Mouse (Mus musculus) MN1 (cell line): Measurements from ENCODE around the gene Smpd2.

ENCODE experiments used
- DNase-seq: peaks from one replicate; pipeline ENCODE4 v3.0.0-alpha.2; 2016; ENCODE audit warnings: low spot score

Smpd2 gene

DNA sequence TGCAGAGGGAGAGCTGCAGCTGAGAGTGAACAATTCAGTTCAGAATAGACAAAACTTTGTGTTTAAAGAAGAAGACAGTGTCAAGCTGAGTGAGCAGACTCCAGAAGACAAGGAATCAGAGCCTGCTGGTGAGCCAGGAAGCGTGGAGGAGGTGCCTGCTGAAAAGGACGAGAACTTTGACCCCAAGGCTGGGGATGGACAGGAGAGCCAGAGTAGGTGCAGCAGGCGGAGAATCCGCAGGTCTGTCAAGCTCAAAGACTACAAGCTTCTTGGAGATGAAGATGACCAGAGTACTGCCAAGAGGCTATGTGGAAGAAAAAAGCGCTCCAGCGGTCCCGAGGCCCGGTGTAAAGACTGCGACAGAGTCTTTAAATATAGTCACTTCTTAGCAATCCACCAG, 38.5 kb downstream of the Smpd2 start:
- DNase-seq: no peak

DNA sequence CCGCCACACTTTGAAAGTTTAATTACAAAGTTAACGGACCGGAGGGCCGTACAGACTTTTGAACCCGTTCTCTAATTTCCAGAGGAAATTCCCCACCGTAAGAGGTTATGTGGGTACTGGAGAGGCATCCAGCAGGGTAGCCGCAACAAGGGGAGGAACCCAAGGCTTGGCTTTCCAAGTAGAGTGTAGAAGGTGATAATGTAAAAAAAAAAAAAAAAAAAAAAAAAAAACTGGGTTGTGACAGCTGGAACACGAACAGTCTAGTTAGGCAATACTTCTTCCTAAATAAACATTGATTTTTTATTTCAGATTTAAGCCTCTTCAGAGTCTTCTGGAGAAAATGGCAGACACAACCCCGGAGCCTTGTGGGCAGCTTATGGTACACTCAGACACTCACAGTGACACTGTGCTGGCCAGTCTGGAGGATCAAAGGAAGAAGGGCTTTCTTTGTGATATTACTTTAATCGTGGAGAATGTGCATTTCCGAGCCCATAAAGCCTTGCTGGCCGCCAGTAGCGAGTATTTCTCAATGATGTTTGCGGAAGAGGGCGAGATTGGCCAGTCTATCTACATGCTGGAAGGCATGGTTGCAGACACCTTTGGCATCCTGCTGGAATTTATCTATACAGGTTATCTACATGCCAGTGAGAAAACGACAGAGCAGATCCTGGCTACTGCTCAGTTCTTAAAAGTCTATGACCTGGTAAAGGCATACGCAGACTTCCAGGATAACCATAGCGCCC, 39.2 kb downstream of the Smpd2 start:
- no peak for DNase-seq

- DNase-seq: peak; percentile 99
Measured at GRCm38 (mm10) chr10:41450137-41450670, 40.0 kb downstream of the Smpd2 start, which contains the start of gene Zbtb24. Gene Zbtb24, plus strand, starts transcription at chr10:41450383.

- DNase-seq: no peak
Measured at GRCm38 (mm10) chr10:41449684-41450083, 40.5 kb downstream of the Smpd2 start.

DNA sequence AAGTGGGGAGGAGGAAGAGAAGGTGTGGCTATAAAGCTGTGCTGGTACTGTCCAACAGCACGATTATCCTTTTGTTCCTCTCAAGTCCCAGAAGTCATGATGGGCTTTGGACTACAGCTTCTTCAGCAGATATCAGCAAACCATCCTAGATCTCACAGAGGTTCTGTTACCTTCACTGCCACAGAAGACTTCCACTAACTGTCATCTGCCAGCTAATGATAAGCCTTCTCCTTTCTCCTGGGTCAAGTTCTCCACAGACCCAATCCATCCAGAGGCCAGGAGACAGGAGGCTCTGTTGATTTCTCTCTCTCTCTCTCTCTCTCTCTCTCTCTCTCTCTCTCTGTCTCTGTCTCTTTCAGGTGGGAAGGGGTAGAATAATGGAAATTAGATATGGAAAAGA, 42.0 kb downstream of the Smpd2 start:
- no peak for DNase-seq
